8 mouse cellular contexts compared by ENCODE assay signal in the genomic region with DNA sequence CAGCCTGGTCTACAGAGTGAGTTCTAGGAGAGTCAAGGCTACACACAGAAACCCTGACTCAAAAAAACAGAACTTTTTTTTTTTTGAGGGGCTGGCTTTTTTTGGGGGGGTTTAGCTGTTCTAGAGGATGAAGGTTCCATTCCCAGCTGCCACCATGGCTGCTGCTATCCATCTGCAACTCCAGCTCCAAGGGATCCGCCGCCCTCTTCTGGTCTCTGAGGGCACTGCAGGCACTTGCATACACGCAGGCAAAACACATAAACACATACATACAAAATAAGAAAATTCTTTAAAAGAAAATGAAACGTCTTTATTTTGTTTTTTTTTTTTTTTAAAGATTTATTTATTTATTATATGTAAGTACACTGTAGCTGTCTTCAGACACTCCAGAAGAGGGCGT. TPM values are rescaled to one million over a fixed set of nuclear protein-coding genes. Genes with fewer than 3 reads are reported as not detected.
A peak's percentile ranks its signal among the peaks of the same experiment; 100 is the strongest.
DNase-seq lines count a peak whose midpoint lies in the region; ATAC-seq and TF ChIP-seq lines count a peak whose summit lies in the region.

No protein-coding gene starts in this region.

- no peaks in the 10 kb centered on the region for H3K36me3 ChIP-seq in forebrain, embryonic 10.5 days (replicated peaks)
- H3K36me3 ChIP-seq in forebrain, embryonic 12.5 days (replicated peaks), result no peaks in the 10 kb centered on the region
- no peaks in the 10 kb centered on the region for H3K36me3 ChIP-seq in midbrain, postnatal 0 days (ENCODE audit: insufficient read depth, low read length)
- no peaks in the 10 kb centered on the region for H3K36me3 ChIP-seq in midbrain, embryonic 13.5 days

- H3K4me3 ChIP-seq in forebrain, embryonic 10.5 days, result no peak overlapping the region
- H3K4me3 ChIP-seq in forebrain, embryonic 12.5 days (replicated peaks), result no peak overlapping the region
- no peak overlapping the region for H3K4me3 ChIP-seq in midbrain, postnatal 0 days (ENCODE audit: low read depth, low read length)
- no peak overlapping the region for H3K4me3 ChIP-seq in midbrain, embryonic 13.5 days (replicated peaks)
- no peak overlapping the region for H3K4me3 ChIP-seq in bone marrow macrophage, adult 2 months (ENCODE audit: insufficient read depth, low read length)

- no peak overlapping the region for H3K9ac ChIP-seq in forebrain, embryonic 12.5 days
- H3K9ac ChIP-seq in midbrain, postnatal 0 days (replicated peaks; ENCODE audit: low read length, poor library complexity, severe bottlenecking), result no peak overlapping the region
- no peak overlapping the region for H3K9ac ChIP-seq in midbrain, embryonic 13.5 days (replicated peaks)

- peak; percentile 59 for TF ChIP-seq CTCF in midbrain, postnatal 0 days (IDR thresholded peaks at IDR 0.05)
- TF ChIP-seq CTCF in bone marrow macrophage, adult 2 months (IDR thresholded peaks at IDR 0.05; ENCODE audit: low read depth, low read length), result peak; percentile 17; the same call in 1 of the 2 replicates

- no peak for TF ChIP-seq POLR2A in bone marrow macrophage, adult 2 months (IDR thresholded peaks at IDR 0.05; ENCODE audit: borderline replicate concordance, low read depth, low read length)

- no peak overlapping the region for H3K4me2 ChIP-seq in forebrain, embryonic 12.5 days
- no peak overlapping the region for H3K4me2 ChIP-seq in midbrain, postnatal 0 days (ENCODE audit: low read depth, low read length, poor library complexity, severe bottlenecking)
- no peak overlapping the region for H3K4me2 ChIP-seq in midbrain, embryonic 13.5 days (replicated peaks)

- WGBS in forebrain, embryonic 10.5 days, result 57% methylated on average over 5 of the region's 5 CpGs
- WGBS in forebrain, embryonic 12.5 days, result 51% methylated on average over 5 of the region's 5 CpGs
- 53% methylated on average over 4 of the region's 5 CpGs for WGBS in midbrain, postnatal 0 days
- WGBS in midbrain, embryonic 13.5 days, result 48% methylated on average over 5 of the region's 5 CpGs

- ATAC-seq in forebrain, embryonic 12.5 days (ENCODE audit: low FRiP score), result no peak
- no peak for ATAC-seq in midbrain, postnatal 0 days (ENCODE audit: low FRiP score)
- ATAC-seq in midbrain, embryonic 13.5 days, result no peak

- peak; percentile 31 for DNase-seq in forebrain, embryonic 10.5 days (ENCODE audit: extremely low spot score, low spot score)
- no peak for DNase-seq in midbrain, postnatal 0 days (ENCODE audit: low spot score)
- DNase-seq in kidney, adult 9 months, result peak; percentile 71
- peak; percentile 63 for DNase-seq in naive thymus-derived CD4-positive, alpha-beta T cell, adult 2 months (ENCODE audit: low read depth)
- no peak for DNase-seq in frontal cortex, postnatal 25 days (ENCODE audit: low spot score in 2 of 2)

- 0 out of 2 replicates have a peak, but pooled peaks cover 3% of the 10 kb centered on the region for H3K4me1 ChIP-seq in forebrain, embryonic 10.5 days
- no peaks in the 10 kb centered on the region for H3K4me1 ChIP-seq in forebrain, embryonic 12.5 days
- H3K4me1 ChIP-seq in midbrain, postnatal 0 days (ENCODE audit: insufficient read depth, low read length), result no peaks in the 10 kb centered on the region
- H3K4me1 ChIP-seq in midbrain, embryonic 13.5 days (replicated peaks), result no peaks in the 10 kb centered on the region
- 0 out of 2 replicates have a peak, but pooled peaks cover 2% of the 10 kb centered on the region for H3K4me1 ChIP-seq in bone marrow macrophage, adult 2 months (ENCODE audit: control insufficient read depth, insufficient read depth, low read length)

- H3K27ac ChIP-seq in forebrain, embryonic 10.5 days, result no peak overlapping the region
- no peak overlapping the region for H3K27ac ChIP-seq in forebrain, embryonic 12.5 days
- no peak overlapping the region for H3K27ac ChIP-seq in midbrain, postnatal 0 days (ENCODE audit: low read depth, low read length)
- no peak overlapping the region for H3K27ac ChIP-seq in midbrain, embryonic 13.5 days
- H3K27ac ChIP-seq in bone marrow macrophage, adult 2 months (ENCODE audit: insufficient read depth, low read depth, low read length), result no peak overlapping the region

- no peaks in the 10 kb centered on the region; the same call in 1 of the 2 replicates for H3K9me3 ChIP-seq in forebrain, embryonic 10.5 days
- H3K9me3 ChIP-seq in forebrain, embryonic 12.5 days, result no peaks in the 10 kb centered on the region
- no peaks in the 10 kb centered on the region for H3K9me3 ChIP-seq in midbrain, postnatal 0 days (ENCODE audit: low read length)
- no peaks in the 10 kb centered on the region for H3K9me3 ChIP-seq in midbrain, embryonic 13.5 days

- no peaks in the 10 kb centered on the region for H3K27me3 ChIP-seq in forebrain, embryonic 10.5 days (ENCODE audit: poor library complexity, severe bottlenecking)
- no peaks in the 10 kb centered on the region for H3K27me3 ChIP-seq in forebrain, embryonic 12.5 days
- no peaks in the 10 kb centered on the region for H3K27me3 ChIP-seq in midbrain, postnatal 0 days (ENCODE audit: insufficient read depth, low read length)
- H3K27me3 ChIP-seq in midbrain, embryonic 13.5 days, result no peaks in the 10 kb centered on the region

RNA-seq across cellular contexts. Expression of gene Eif4h, which starts 11.6 kb away (rescaled TPM):
- 571 and 588 TPM in 2 replicates for polyA plus RNA-seq in forebrain, embryonic 10.5 days (2016; fragmentation: Nextera tagmentation; extraction: Ambion mirVana)
- polyA plus RNA-seq in forebrain, embryonic 12.5 days (2016; fragmentation: Nextera tagmentation; extraction: Ambion mirVana), result 459 and 466 TPM in 2 replicates
- 424 and 435 TPM in 2 replicates for total RNA-seq in midbrain, postnatal 0 days (2014; rRNA removed)
- 302 and 311 TPM in 2 replicates for polyA plus RNA-seq in midbrain, postnatal 0 days (2015; fragmentation: Nextera tagmentation; extraction: Ambion mirVana)
- 352 and 382 TPM in 2 replicates for polyA plus RNA-seq in midbrain, embryonic 13.5 days (2015; fragmentation: Nextera tagmentation; extraction: Ambion mirVana)
- polyA plus RNA-seq in bone marrow macrophage, adult 2 months (2012; ENCODE audit: insufficient read depth, insufficient read length, missing spikeins), result 169 and 175 TPM in 2 replicates

RNA-seq across cellular contexts. Expression of gene Lat2, which starts 36.1 kb away (rescaled TPM):
- polyA plus RNA-seq in forebrain, embryonic 10.5 days (2016; fragmentation: Nextera tagmentation; extraction: Ambion mirVana), result 2.8 and 4.2 TPM in 2 replicates
- 3.2 and 4.8 TPM in 2 replicates for polyA plus RNA-seq in forebrain, embryonic 12.5 days (2016; fragmentation: Nextera tagmentation; extraction: Ambion mirVana)
- total RNA-seq in midbrain, postnatal 0 days (2014; rRNA removed), result 0.44 and 2.8 TPM in 2 replicates
- polyA plus RNA-seq in midbrain, postnatal 0 days (2015; fragmentation: Nextera tagmentation; extraction: Ambion mirVana), result 1.6 and 2.2 TPM in 2 replicates
- 4.1 and 5.5 TPM in 2 replicates for polyA plus RNA-seq in midbrain, embryonic 13.5 days (2015; fragmentation: Nextera tagmentation; extraction: Ambion mirVana)
- 202 and 213 TPM in 2 replicates for polyA plus RNA-seq in bone marrow macrophage, adult 2 months (2012; ENCODE audit: insufficient read depth, insufficient read length, missing spikeins)

RNA-seq across cellular contexts. Expression of gene Limk1, which starts 37.5 kb away (rescaled TPM):
- 6.2 and 7.1 TPM in 2 replicates for polyA plus RNA-seq in forebrain, embryonic 10.5 days (2016; fragmentation: Nextera tagmentation; extraction: Ambion mirVana)
- polyA plus RNA-seq in forebrain, embryonic 12.5 days (2016; fragmentation: Nextera tagmentation; extraction: Ambion mirVana), result 14.5 and 17.3 TPM in 2 replicates
- total RNA-seq in midbrain, postnatal 0 days (2014; rRNA removed), result 72.9 and 76.5 TPM in 2 replicates
- polyA plus RNA-seq in midbrain, postnatal 0 days (2015; fragmentation: Nextera tagmentation; extraction: Ambion mirVana), result 15.5 and 16.7 TPM in 2 replicates
- polyA plus RNA-seq in midbrain, embryonic 13.5 days (2015; fragmentation: Nextera tagmentation; extraction: Ambion mirVana), result 17.5 and 20.8 TPM in 2 replicates
- 9.4 and 13.1 TPM in 2 replicates for polyA plus RNA-seq in bone marrow macrophage, adult 2 months (2012; ENCODE audit: insufficient read depth, insufficient read length, missing spikeins)

Comparison
In these comparisons a context has a peak if more than half of its experiments do, and no peak if none do; other contexts are left out.
1. DNase-seq: peak in forebrain, embryonic 10.5 days (single experiment), kidney, adult 9 months (single experiment) and naive thymus-derived CD4-positive, alpha-beta T cell, adult 2 months (single experiment); none in midbrain, postnatal 0 days (single experiment) and frontal cortex, postnatal 25 days (0 of 2).
2. RNA of gene Lat2, which starts 36.1 kb away (polyA plus RNA-seq): 202 to 213 TPM in bone marrow macrophage, adult 2 months; 4.1 to 5.5 TPM in midbrain, embryonic 13.5 days, 3.2 to 4.8 TPM in forebrain, embryonic 12.5 days, 2.8 to 4.2 TPM in forebrain, embryonic 10.5 days and 1.6 to 2.2 TPM in midbrain, postnatal 0 days; every median in the first group is over 10 times any median in the second.